Mouse (Mus musculus) ZHBTc4 (cell line): ENCODE measurements around the gene Fut9.

Experiments used
- DNase-seq: peaks from one replicate; pipeline ENCODE4 v3.0.0-alpha.2; 2011; ENCODE audit warnings: low read depth, low spot score

Gene Fut9

DNA sequence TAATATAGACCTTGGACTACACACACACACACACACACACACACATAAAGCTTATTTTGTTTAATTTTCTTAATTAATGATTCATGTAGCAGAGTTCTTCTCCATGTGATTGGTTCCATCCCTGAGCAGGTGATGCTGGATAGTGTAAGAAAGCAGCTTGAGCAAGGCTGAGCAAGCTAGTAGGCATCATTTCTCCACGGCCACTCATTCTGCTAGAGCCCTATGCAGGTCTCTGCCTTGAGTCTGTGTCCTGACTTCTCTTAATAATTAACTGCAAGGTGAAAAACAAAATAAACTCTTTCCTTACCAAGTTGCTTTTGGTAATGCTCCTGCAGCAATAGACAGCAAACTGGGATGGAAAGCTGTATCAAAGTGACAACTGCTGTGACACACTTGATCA lies 152.5 kb downstream of the Fut9 start:
- DNase-seq = no peak

DNA sequence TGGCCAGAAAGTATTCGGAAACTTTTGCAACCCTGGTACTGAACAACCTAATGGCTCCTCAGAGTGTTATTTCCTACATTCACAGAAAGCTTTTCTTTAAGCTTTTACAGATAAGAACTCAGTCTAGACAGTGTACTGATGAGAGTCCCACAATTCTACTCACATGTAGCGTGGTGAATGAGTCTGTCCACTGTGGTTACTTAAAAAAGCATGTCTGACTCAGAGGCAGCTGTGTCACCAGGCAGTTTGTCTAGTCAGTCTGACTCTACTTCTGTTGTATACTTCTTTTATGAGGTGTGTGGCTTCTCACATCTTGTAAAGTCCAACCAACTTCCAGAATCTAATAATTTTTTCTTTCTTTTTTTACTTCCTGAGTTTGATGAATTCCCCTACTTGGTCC lies 154.5 kb downstream of the Fut9 start:
- no peak for DNase-seq

- DNase-seq = no peak
Observed at GRCm38 (mm10) chr4:25641993-25642392, 158.1 kb downstream of the Fut9 start.

DNA sequence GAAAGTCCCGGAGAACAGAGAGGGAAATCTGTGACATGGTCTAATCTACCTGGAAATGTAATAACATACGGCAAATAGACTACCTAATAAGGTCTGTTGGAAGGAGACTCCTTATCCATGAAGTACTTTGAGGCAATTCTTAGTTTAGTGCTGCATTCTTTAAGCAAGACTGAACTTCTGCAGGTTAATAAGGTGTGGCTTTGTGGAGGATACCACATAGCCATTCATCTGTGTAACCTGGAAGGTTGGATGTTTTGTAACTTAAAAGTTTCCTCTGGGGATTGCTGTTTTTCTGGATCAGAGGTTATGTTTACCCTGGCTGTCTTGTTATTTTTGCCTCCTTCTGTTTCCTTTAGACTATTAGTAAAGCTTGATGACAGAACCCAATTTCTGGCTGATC lies 166.8 kb downstream of the Fut9 start:
- no peak for DNase-seq

DNA sequence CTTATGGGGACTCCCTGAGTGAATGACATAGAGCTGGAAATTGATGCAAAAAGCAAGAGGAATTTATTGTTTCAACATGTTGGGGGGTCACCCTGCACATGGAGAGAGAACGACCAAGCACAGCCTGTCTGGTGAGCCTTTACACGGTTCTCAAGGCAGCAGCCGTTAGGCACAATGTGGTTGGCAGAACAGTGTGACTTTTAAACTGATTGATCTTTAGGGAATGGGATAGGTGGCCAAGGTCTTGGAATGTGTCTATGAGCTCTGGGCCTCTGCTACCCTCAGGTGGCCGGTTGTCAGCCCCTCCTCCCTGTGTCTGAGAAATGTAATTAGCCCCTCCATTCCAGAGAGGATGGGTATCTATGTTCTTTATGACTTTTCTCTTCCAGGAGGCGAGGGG lies 171.9 kb downstream of the Fut9 start:
- DNase-seq = no peak

GRCm38 (mm10) chr4:25627467-25627866 lies 172.6 kb downstream of the Fut9 start:
- no peak for DNase-seq

- no peak for DNase-seq
Observed at GRCm38 (mm10) chr4:25627039-25627438, 173.0 kb downstream of the Fut9 start.

- no peak for DNase-seq
Observed at GRCm38 (mm10) chr4:25623176-25623575, 176.9 kb downstream of the Fut9 start.

DNA sequence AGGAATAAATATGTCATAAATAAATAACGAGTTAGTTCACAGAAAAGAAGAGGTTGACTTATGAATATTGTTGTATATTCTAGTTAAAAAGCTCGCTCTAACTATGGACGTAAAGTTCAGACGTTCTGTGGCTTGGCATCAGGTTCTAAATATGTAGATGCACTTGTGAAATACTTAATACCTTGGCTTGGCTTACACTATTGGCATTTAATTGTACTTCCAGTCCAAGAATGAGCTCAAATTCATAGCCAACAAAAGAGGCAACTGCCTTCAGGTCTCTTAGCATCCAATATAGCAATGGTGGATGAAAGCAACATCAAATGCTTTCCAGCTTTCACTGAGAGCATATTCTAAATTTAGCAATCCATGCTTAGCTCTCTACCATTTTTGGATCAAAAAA lies 182.7 kb downstream of the Fut9 start:
- no peak for DNase-seq

DNA sequence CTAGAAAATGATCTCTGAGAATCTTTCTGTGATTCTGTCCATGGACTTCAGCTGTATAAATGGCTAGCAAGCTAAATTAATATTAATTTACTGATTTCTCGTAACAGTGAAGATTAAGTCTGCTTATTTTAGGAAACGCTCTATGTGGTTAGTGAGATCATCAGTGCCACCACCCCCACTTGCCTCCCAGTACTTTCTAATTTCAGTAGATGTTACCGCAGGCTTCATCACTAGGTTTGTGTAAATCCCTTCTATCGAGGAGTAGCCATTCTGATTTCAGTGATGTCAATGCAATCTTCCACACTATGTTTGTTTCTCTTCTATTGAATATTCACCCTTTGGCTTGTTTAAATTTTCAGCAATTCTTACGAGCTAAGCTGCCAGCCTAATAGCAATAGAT lies 186.6 kb downstream of the Fut9 start:
- no peak for DNase-seq

GRCm38 (mm10) chr4:25610481-25610880 lies 189.6 kb downstream of the Fut9 start:
- DNase-seq = no peak

- no peak for DNase-seq
Observed at GRCm38 (mm10) chr4:25593218-25593617, 206.8 kb downstream of the Fut9 start.
